Mouse (Mus musculus) adrenal gland (tissue): ENCODE measurements at regions not wholly inside any gene's neighbourhood (a gene's known extent, or its start where the extent isn't known, plus 50 kb on each side); places are given as distances from the start of the nearest gene placed in this dataset.

Experiments used
- intact Hi-C: fragments of 180-260 bp; cut with DNase I; formaldehyde crosslinking; loops from one replicate; pipeline ENCODE4 v1.15.1; 2025

DNA sequence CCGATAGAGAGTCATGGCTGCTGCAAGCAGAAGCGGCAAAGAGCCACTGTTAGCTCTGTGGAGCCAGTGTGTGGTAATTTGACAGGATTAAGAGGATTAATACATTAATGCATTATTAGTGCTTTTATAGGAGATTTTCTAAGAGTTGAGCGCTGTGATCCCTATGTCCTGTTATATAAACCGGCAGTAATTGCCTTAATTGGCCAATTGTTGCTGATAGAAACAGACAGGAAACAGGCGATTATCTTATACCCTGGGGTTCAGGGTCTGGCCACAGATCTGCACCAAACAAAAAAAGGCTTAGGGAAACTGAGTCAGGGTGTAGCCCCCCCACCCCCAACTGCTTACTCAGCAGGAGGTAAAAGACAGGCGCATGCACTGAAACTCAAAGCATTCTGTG is 436.7 kb downstream of the Cdk5rap2 start:
- intact Hi-C loops, result loop anchor here (10.0 kb wide), 1 partner anchor 779 kb away; no protein-coding TSS in a partner anchor

DNA sequence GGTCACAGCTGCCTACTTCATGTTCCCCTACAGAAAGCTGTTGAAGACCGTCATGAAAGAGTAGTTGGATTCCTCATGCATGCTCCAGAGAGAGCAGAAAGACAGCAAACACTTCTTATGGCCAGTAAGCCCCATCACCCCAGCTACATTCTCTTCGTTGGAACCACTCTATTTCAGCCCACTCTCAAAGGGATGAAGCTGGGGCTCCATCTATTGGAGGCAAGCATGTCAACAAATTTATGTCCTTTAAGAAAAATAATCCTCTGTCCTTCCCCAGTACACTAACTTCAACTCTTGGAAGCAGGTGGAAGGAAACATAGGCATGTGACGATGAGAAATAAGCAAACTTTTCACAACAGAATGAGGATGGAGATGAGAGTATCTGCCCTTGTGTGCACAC is 438.5 kb downstream of the Cdk5rap2 start:
- intact Hi-C loops, result loop anchor here (10.0 kb wide), 1 partner anchor 777 kb away; no protein-coding TSS in a partner anchor

DNA sequence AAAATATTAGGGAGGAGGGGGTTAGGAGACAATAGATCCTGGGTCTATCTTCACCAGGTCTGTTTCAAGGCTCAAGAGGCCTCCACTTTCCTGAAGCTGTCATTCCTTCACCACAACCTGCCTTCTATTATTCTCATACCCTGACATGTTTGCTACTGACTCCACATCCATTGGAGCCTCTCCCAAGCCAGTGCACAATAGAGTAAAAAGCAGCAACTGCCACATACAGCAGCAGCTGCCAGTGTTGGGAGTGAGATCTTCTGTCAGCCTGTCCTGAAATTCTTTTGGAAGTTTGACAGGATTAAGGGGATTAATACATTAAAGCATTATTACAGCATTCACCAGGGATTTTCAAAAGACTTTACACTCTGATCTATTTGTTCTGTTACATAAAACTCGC is 441.8 kb downstream of the Cdk5rap2 start:
- intact Hi-C loops, result no loop called here
